Mouse (Mus musculus): ENCODE data around the gene Tekt3.

- TF ChIP-seq POLR2A (IDR thresholded peaks at IDR 0.05; ENCODE audit: borderline replicate concordance, insufficient read depth, low read length) (no peak), CTCF (IDR thresholded peaks at IDR 0.05; ENCODE audit: borderline replicate concordance, insufficient read depth, low read depth, low read length) (no peak)
These were observed 62.9 kb downstream of the Tekt3 start for GRCm38 (mm10) chr11:63124316-63124715.

All from cerebellum, adult 2 months (tissue).